Mouse (Mus musculus): ENCODE results near the gene B4galt5.

GRCm38 (mm10) chr2:167280090-167280985 is 68.6 kb downstream of the B4galt5 start:
- TF ChIP-seq CTCF (IDR thresholded peaks at IDR 0.05 in 2 of 3, conservative IDR thresholded peaks at IDR 0.05 in 1 of 3; ENCODE audit: control insufficient read depth in 1 of 3, insufficient read depth in 1 of 3, low read depth in 2 of 3, low read length in 3 of 3, poor library complexity in 1 of 3, severe bottlenecking in 1 of 3) (peak; percentile 96 to 99 (median 97)), USF1 (IDR thresholded peaks at IDR 0.05; ENCODE audit: low read depth, low read length) (no peak), POLR2A (IDR thresholded peaks at IDR 0.05; ENCODE audit: control insufficient read depth in 1 of 2, insufficient read depth in 1 of 2, low read depth in 1 of 2, low read length in 2 of 2, poor library complexity in 1 of 2) (no peak)
